Mouse (Mus musculus): ENCODE data around the gene Fgd5.
"Not testable (repeated sequence)": the region's sequence is repeated elsewhere in the genome, so short reads cannot be mapped to it uniquely, and the experiment has no call there.

Fgd5 gene

GRCm38 (mm10) chr6:91978371-91979300 is at the start of gene Fgd5:
TSS of gene Fgd5 (plus strand) at chr6:91978878.
- peak in 1 of 2 experiments; percentile 35 for DNase-seq (ENCODE audit: low spot score in 2 of 2)

DNA sequence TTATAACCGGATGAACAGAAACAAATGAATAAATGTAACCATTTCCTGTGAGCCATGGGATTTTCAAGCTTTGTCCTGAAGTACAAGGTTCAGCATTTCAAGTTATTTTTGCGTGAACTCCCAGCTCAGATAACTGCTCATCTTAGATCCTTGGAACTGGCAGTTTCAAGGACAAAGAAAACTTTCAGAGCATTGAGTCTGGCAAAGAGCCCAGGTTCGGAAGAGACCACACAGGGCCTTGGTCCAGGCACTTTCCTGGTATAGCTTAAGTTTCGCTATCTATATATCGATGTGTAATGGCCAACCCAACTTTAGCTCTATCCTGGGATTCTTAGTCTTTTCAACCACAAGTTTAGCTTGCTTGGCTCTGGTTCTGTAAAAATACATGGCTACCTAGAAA is 47.4 kb upstream of the Fgd5 start:
- DNase-seq (ENCODE audit: low spot score in 2 of 2), result no peak

GRCm38 (mm10) chr6:91938491-91938890 is 40.2 kb upstream of the Fgd5 start:
- DNase-seq (ENCODE audit: low spot score in 2 of 2), result no peak

DNA sequence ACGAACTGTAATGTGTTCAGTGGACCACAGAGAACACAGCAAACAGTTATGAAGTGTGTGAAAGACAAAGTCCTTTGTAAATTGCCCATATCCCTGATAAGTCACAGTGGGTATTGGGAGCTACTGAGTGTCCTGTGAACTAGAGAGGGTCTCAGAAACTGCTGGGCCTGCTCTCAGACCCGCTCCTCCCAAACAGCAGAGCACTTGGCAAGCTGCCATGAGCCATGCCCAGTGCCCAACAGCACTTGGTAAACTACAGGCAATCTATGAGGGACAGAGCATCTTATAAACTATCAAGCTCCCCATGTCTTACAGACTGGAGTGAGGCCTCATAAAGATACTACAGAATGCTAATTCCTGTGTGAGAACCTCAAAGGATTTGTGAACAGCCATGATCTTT is 30.3 kb upstream of the Fgd5 start:
- no peak for DNase-seq (ENCODE audit: low spot score in 2 of 2)

GRCm38 (mm10) chr6:91958015-91958414 is 20.7 kb upstream of the Fgd5 start:
- DNase-seq (ENCODE audit: low spot score in 2 of 2), result not testable (repeated sequence)

DNA sequence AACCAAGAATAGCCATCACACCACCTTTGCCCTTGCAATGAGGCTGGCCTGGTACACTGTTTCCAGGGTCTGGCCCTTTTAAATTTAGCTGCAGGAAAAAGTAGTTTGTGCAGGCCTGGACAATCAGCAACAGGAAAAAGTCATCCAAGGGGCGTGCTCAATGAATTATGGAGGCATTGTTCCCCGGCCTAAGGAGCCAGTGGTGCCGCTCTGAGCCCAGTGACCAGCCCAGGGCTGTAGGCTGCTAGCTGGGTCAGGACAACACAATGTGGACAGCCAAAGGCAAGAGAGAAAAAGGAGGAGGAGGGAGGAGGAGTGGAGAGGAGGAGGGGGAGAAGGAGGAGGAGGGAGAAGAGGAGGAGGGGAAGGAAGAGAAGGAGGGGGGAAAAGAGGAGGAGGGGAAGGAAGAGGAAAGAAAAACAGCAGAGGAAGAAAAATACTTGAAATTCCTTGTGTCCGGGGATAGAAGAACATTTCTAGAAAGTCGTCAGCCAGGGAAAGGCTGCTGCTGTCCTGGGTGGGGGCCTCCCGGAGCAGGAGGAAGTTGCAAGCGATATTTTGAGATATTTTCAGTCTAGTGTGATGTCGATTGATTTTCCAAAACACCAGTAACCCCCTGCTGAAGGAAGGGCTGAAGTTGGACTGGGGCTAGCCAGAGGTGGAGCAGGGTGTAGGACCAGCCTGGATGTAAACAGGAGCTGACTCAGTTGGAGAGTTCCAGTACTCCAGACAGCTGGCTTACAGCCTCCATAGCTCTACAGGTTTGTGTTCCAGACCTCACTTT is 18.5 kb upstream of the Fgd5 start:
- DNase-seq (ENCODE audit: low spot score in 2 of 2), result no peak

DNA sequence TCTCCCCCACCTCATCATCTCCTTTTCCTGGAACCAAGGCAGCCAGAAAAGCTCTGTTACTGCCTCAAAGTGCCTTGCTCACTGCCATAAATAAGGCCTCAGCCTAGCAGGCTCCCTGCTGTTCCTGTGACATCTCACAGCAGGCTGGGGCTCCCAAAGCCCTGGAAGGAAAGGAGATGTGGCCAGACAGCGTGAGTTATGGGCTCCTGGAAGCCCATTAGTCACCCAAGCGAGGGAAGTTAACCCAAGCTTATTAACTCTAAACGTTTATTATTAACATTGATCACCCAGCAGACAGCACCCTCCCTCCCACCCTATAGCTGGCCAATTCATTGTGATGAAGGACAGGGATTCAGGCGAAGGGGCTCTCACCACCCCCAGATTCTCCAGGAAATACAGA is 15.2 kb upstream of the Fgd5 start:
- DNase-seq (ENCODE audit: low spot score in 2 of 2), result peak in 1 of 2 experiments; percentile 32

GRCm38 (mm10) chr6:91965060-91965459 is 13.6 kb upstream of the Fgd5 start:
- DNase-seq (ENCODE audit: low spot score in 2 of 2), result no peak

DNA sequence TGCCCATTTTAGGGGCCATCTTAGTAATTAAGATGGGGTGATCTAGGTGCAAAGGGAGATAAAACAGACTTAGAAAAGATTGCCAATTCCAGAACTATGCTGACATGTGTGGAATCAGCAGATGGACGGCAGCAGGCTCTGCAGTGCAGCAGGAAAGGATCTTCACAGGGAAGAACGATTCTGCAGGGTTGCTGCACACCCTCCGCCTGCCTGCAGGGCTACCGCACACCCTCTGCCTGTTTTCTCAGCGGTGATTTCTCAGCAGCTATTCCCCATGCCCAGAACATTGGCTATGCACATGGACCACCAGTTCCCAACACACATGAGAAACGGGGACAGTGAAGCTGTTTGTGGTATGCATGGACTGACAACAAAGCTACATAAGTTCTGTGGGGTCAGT is 12.7 kb upstream of the Fgd5 start:
- DNase-seq (ENCODE audit: low spot score in 2 of 2), result peak; percentile 38 to 44

DNA sequence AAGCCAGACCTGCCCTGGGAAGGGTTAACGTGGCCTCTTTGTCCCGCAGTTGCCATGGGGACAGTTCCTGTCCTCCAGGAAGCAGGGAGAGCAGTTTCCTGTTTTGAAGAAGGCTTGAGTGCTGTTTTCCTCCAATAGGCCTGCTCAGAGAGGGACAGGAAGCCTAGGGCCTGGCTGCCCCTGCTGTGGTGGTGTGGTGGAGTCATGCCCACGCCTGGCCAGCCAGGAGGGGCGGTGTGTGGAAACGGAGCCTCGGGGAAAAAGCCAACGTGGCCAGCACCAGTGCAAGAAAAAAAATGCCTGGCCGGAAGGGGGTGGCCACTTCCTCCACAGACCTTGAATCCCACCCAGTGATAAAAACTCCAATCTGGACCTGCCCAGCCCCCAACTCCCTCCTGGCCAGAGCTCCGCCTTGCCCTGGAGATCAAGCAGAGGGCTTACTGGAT is 6.5 kb upstream of the Fgd5 start:
- DNase-seq (ENCODE audit: low spot score in 2 of 2), result peak in 1 of 2 experiments; percentile 34

DNA sequence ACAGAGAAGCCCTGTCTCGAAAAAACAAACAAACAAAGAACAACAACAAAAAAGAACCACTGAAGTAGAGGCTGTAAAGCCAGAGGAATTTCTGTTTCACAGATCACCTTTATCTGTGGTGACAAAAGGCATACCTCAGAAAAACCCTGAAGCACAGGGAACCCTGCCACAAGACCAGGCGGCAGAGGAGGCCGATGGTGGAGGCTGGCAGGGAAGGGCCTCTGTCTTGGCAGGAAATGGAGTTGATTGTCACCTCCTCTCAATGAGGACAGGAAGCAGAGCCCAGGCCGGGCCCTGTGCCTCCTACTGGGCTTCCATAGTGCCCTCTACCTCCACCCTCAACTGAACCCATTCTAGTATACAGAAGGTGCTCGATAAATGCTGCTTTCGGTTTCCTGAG is 4.7 kb upstream of the Fgd5 start:
- no peak for DNase-seq (ENCODE audit: low spot score in 2 of 2)

- no peak for DNase-seq (ENCODE audit: low spot score in 2 of 2)
Observed at GRCm38 (mm10) chr6:91979301-91979996, 771 bp downstream of the Fgd5 start.

DNA sequence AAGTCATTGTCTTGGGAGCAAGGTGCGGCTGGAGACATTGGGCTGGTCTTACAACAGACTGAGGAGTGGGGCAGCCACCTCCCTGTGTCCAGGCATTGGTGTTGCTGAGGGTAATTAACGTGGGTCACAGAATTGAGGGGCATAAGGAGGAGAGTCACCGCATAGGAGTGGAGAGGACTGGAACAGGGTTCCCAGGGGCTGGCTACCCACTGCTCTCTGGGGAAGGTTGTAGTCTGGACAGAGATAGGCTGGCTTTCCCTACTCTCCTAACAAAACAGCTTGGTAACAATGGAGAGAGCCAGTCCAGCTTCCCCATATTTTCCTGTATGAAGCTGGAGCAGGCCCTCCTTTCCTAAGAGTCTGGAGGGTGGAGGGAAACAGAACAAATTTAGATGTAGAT is 1.3 kb downstream of the Fgd5 start:
- no peak for DNase-seq (ENCODE audit: low spot score in 2 of 2)

DNA sequence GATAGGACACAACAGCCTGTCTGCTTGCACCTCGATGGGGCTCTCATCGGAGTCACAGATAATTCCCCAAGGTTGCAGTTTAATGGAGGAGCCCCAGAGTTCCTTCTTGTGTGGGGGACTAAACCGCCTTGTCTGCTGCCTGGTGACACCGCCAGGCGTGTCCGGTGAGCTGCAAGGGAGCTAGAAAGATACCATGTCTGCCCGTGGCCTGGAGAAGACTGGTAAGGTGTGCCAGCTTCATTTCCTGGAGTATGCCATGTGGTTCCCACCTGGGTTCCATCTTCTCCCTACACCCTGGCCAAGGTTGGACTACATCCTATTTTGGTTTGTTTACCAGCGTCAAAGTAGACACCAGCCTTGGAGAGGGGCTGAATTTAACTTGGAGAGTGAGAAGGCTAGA is 11.4 kb downstream of the Fgd5 start:
- DNase-seq (ENCODE audit: low spot score in 2 of 2), result no peak

GRCm38 (mm10) chr6:91992823-91993222 is 14.1 kb downstream of the Fgd5 start:
- DNase-seq (ENCODE audit: low spot score in 2 of 2), result no peak

DNA sequence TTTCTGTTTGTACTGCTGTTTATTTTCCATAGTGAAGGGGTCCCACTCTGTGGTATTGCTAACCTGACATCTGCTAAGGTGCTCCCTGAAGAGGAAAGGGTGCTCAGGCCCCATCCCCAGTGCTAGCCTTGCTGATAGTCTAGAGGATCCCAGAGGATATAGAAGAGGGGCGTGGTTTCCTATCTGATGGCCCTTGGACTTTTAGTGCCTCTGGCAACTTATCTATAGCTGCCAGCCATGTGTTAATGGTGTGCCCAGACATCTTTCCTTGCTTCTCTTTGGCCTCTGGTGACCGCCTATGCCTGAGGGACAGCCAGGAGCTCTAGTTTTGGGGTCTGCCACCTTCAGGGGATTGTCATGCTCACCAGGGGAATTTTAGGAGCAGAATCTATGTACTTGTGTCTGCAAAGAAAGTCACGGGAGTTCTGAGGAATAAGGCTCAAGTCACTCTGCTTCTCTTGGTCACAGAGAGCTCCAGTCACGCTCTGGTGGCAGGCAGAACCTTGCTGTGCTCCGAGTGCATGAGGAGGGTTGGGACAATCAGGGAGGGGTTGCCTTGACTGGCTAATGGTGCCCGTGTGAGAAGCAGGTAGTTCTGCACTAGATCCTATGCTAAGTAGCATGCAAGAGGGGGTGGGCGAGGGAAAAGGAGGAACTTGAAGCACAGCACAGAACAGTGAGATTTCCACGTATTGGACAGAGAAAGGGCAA is 15.3 kb downstream of the Fgd5 start:
- DNase-seq (ENCODE audit: low spot score in 2 of 2), result no peak

- DNase-seq (ENCODE audit: low spot score in 2 of 2), result no peak
Observed at GRCm38 (mm10) chr6:91996072-91996471, 17.4 kb downstream of the Fgd5 start.

GRCm38 (mm10) chr6:92002558-92003285 is 24.0 kb downstream of the Fgd5 start:
- no peak for DNase-seq (ENCODE audit: low spot score in 2 of 2)

DNA sequence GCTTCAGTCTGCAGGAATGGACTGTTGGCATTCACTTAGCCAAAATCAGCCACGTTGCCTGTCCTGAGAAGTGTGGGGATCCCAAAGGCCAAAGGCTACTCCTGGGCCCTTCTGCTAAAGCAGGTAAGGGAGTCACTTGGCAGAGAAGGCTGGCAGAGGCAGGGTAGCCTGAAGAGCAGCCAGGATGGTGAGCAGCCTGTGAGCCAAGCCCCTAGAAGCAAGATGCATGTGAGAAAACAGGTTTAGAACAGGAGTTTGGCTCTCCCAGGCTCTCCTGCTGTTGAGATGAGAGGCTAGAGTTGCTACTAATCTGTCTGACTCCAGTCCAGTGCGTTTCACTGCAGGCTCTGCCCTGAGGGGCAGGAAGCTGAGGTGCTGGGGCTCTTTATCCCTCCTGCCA is 25.0 kb downstream of the Fgd5 start:
- DNase-seq (ENCODE audit: low spot score in 2 of 2), result no peak

GRCm38 (mm10) chr6:92004137-92004805 is 25.6 kb downstream of the Fgd5 start:
- no peak for DNase-seq (ENCODE audit: low spot score in 2 of 2)

Measured in right cerebral cortex, postnatal 10 days (tissue).